Mouse (Mus musculus): ENCODE measurements around the gene S1pr1. TPM values are rescaled to one million over a fixed set of nuclear protein-coding genes. Genes with fewer than 3 reads are reported as not detected.

The S1pr1 gene
- polyA plus RNA-seq, 1 experiment from 2014 or later, result 15.6 TPM

DNA sequence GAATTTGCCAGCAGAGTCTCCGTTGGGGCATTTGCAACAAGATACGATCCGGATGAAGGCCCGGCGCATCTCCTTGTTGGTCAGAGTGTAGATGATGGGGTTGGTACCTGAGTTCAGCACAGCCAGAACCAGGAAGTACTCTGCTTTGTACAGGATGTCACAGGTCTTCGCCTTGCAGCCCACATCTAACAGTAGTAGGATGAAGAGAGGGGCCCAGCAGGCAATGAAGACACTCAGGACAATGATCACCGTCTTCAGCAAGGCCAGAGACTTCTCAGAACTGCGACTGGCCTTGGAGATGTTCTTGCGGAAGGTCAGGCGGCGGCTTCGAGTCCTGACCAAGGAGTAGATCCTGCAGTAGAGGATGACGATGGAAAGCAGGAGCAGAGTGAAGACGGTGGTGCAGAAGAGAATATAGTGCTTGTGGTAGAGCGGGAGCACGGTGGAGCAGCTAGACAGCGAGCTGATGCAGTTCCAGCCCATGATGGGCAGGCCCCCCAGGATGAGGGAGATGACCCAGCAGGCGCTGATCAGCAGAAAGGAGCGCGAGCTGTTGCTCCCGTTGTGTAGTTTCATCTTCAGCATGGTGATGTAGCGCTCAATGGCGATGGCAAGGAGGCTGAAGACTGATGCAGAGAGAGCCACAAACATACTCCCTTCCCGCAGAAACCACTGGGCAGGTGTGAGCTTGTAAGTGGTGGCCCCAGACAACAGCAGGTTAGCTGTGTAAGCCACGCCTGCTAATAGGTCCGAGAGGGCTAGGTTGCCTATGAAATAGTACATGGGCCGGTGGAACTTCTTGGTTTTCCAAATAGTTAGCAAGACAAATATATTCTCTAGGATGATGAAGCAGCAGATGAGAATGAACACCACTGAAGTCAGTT, 2.7 kb downstream of the S1pr1 start:
- ATAC-seq (replicated peaks; ENCODE audit: insufficient number of reproducible peaks, low FRiP score, low TSS enrichment, low read depth) (no peak), DNase-seq (ENCODE audit: low spot score) (no peak)
- H3K27ac ChIP-seq (replicated peaks; ENCODE audit: low read depth, low read length), result no peak overlapping the region
- H3K4me3 ChIP-seq (ENCODE audit: low read depth, low read length), result no peak overlapping the region
- no peaks in the 10 kb centered on the region for H3K36me3 ChIP-seq (replicated peaks; ENCODE audit: control insufficient read depth, insufficient read depth, low read depth, low read length)
- 91% methylated on average over 27 of the region's 27 CpGs for WGBS
- H3K4me1 ChIP-seq (ENCODE audit: control insufficient read depth, insufficient read depth, low read length), result no peaks in the 10 kb centered on the region; the same call in 1 of the 2 replicates
- no peaks in the 10 kb centered on the region for H3K27me3 ChIP-seq (ENCODE audit: control insufficient read depth, insufficient read depth, low read length)
- H3K4me2 ChIP-seq (ENCODE audit: low read depth, low read length), result no peak overlapping the region
- H3K9me3 ChIP-seq (replicated peaks; ENCODE audit: control insufficient read depth, low read length), result no peaks in the 10 kb centered on the region
- no peak overlapping the region for H3K9ac ChIP-seq (replicated peaks; ENCODE audit: low read length)

DNA sequence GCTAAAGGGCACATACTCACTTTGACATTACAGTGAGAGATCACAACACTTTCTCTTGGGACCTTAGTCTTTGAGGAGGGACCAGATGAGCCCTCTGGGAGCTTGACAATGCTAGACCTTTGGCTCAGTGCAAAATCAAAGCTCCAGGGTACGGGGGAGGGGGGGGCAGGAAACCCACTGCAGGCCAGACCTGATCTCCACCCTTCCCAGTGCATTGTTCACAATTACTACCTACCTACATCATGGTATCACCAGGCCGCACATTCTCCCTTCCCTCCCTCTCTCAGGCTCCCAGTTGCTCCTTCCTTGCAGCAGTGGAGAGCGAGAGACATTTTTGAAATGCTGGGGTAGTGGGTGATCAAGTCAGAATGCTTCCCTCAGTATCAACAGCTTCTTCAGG, 3.5 kb downstream of the S1pr1 start:
- H3K9me3 ChIP-seq (replicated peaks; ENCODE audit: control insufficient read depth, low read length), result no peaks in the 10 kb centered on the region
- H3K4me2 ChIP-seq (ENCODE audit: low read depth, low read length), result no peak overlapping the region
- H3K9ac ChIP-seq (replicated peaks; ENCODE audit: low read length), result no peak overlapping the region
- no peak overlapping the region for H3K4me3 ChIP-seq (ENCODE audit: low read depth, low read length)
- DNase-seq (ENCODE audit: low spot score), result no peak
- H3K27me3 ChIP-seq (ENCODE audit: control insufficient read depth, insufficient read depth, low read length), result no peaks in the 10 kb centered on the region
- 89% methylated on average over 3 of the region's 3 CpGs for WGBS
- H3K4me1 ChIP-seq (ENCODE audit: control insufficient read depth, insufficient read depth, low read length), result no peaks in the 10 kb centered on the region; the same call in 1 of the 2 replicates
- H3K27ac ChIP-seq (replicated peaks; ENCODE audit: low read depth, low read length), result no peak overlapping the region
- no peak for ATAC-seq (replicated peaks; ENCODE audit: insufficient number of reproducible peaks, low FRiP score, low TSS enrichment, low read depth)
- H3K36me3 ChIP-seq (replicated peaks; ENCODE audit: control insufficient read depth, insufficient read depth, low read depth, low read length), result no peaks in the 10 kb centered on the region

DNA sequence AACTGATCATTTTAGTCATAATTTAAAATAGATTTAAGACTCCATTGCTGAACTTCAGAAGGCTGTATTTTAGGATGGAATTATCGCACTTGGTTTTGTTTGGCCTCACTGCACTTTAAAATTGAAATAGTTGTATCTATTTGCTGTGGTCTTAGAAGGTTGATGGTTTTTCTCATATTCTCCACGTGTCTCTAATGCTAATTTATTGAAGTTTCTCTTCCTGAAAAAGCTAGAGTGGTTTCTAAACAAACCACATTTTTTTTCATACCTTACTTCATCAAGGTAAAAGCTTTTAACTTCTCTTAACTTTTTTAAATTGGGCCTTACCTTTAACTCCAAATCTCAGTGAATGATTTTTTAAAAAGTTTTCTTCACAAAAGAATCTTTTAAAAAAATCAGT, 4.8 kb downstream of the S1pr1 start:
- WGBS, result 77% methylated on average over 2 of the region's 2 CpGs
- H3K9ac ChIP-seq (replicated peaks; ENCODE audit: low read length), result no peak overlapping the region
- no peaks in the 10 kb centered on the region for H3K9me3 ChIP-seq (replicated peaks; ENCODE audit: control insufficient read depth, low read length)
- no peak overlapping the region for H3K4me2 ChIP-seq (ENCODE audit: low read depth, low read length)
- H3K36me3 ChIP-seq (replicated peaks; ENCODE audit: control insufficient read depth, insufficient read depth, low read depth, low read length), result no peaks in the 10 kb centered on the region
- no peak for DNase-seq (ENCODE audit: low spot score)
- no peaks in the 10 kb centered on the region; the same call in 1 of the 2 replicates for H3K4me1 ChIP-seq (ENCODE audit: control insufficient read depth, insufficient read depth, low read length)
- H3K27me3 ChIP-seq (ENCODE audit: control insufficient read depth, insufficient read depth, low read length), result no peaks in the 10 kb centered on the region
- ATAC-seq (replicated peaks; ENCODE audit: insufficient number of reproducible peaks, low FRiP score, low TSS enrichment, low read depth), result no peak
- H3K27ac ChIP-seq (replicated peaks; ENCODE audit: low read depth, low read length), result no peak overlapping the region
- no peak overlapping the region for H3K4me3 ChIP-seq (ENCODE audit: low read depth, low read length)

DNA sequence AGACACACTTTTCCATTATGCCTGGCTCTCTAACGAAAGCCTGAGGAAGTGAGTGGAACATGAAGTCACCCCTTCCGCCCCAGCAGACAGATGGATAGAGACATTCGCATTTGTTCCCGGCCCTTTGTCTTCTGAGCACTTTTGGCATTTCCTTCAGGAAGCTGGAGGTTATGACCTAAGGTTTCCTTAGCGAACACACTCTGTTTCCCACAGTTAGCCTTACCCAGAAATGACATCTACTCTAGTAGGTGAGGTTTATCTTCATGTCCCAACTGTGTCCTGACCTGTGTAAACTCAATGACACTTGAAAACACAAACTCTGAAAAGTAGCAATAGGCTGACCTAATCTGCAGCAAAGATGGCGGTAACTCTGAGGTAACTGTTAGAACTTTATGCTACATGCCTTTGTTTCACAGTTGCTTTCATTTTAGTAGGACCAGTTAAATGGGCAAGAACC, 5.7 kb downstream of the S1pr1 start:
- Histone ChIP-seq H3K27me3 (ENCODE audit: control insufficient read depth, insufficient read depth, low read length) (no peaks in the 10 kb centered on the region), H3K36me3 (replicated peaks; ENCODE audit: control insufficient read depth, insufficient read depth, low read depth, low read length) (no peaks in the 10 kb centered on the region), H3K4me1 (ENCODE audit: control insufficient read depth, insufficient read depth, low read length) (no peaks in the 10 kb centered on the region; the same call in 1 of the 2 replicates), H3K9ac (replicated peaks; ENCODE audit: low read length) (no peak overlapping the region), H3K27ac (replicated peaks; ENCODE audit: low read depth, low read length) (no peak overlapping the region), H3K4me2 (ENCODE audit: low read depth, low read length) (no peak overlapping the region), H3K9me3 (replicated peaks; ENCODE audit: control insufficient read depth, low read length) (no peaks in the 10 kb centered on the region), H3K4me3 (ENCODE audit: low read depth, low read length) (no peak overlapping the region)
- ATAC-seq (replicated peaks; ENCODE audit: insufficient number of reproducible peaks, low FRiP score, low TSS enrichment, low read depth) (no peak), DNase-seq (ENCODE audit: low spot score) (no peak)
- 63% methylated on average over 6 of the region's 6 CpGs for WGBS

DNA sequence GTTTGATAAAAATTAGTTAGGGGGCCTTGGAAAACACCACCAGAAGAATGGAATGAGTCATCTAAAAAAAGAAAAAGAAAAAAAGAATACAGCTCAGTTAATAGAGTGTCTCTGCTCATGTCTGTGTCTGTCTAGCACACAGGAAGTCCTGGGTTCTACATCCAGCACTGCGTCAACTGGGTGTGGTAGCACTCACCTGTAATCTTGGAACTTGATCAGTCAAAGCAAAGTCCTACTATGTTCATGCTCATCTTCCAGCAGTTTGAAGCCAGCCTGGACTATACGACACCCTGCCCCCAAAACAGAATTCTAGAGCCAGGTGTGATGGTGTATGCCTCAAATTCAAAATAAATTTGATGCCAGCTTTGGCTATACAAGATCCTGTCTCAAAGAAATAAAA, 8.1 kb downstream of the S1pr1 start:
- H3K36me3 ChIP-seq (replicated peaks; ENCODE audit: control insufficient read depth, insufficient read depth, low read depth, low read length), result no peaks in the 10 kb centered on the region
- DNase-seq (ENCODE audit: low spot score) (no peak), ATAC-seq (replicated peaks; ENCODE audit: insufficient number of reproducible peaks, low FRiP score, low TSS enrichment, low read depth) (no peak)
- H3K9ac ChIP-seq (replicated peaks; ENCODE audit: low read length), result no peak overlapping the region
- no peak overlapping the region for H3K4me3 ChIP-seq (ENCODE audit: low read depth, low read length)
- H3K9me3 ChIP-seq (replicated peaks; ENCODE audit: control insufficient read depth, low read length), result no peaks in the 10 kb centered on the region
- H3K27ac ChIP-seq (replicated peaks; ENCODE audit: low read depth, low read length), result no peak overlapping the region
- H3K27me3 ChIP-seq (ENCODE audit: control insufficient read depth, insufficient read depth, low read length), result no peaks in the 10 kb centered on the region
- no peak overlapping the region for H3K4me2 ChIP-seq (ENCODE audit: low read depth, low read length)
- WGBS, result 89% methylated on average over 2 of the region's 2 CpGs
- H3K4me1 ChIP-seq (ENCODE audit: control insufficient read depth, insufficient read depth, low read length), result no peaks in the 10 kb centered on the region

DNA sequence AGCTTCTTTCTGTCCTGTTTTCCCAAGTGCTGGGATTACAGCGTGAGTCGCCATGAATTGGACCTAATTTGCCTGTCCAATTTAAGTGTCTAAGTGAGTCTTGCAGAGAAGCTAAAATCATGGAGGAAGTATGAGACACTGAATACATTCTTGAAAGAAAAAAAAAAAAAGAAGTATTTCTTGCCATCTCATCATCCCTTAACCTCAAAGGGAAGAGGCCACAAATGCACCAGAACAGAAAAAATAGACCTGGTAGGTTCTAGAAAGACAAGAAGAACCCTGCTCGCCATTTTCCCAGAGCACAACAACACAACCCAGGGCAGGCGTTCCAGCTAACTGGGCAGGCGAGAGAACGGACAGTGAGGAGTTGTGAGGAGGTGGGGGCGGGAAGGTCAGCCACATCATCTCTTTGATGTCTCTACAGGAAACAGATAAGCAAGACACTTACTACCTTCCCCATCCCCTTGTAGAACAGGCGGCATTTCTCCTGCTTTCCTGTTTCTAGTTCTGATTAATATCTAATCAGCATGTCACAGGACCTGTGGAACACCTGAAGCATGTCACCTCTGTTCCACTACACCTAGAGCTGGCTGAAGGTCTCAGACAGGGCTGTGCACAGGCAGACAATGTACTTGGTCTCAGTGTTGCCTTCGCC, 10.5 kb downstream of the S1pr1 start:
- Histone ChIP-seq H3K9me3 (replicated peaks; ENCODE audit: control insufficient read depth, low read length) (no peaks in the 10 kb centered on the region), H3K27ac (replicated peaks; ENCODE audit: low read depth, low read length) (no peak overlapping the region), H3K9ac (replicated peaks; ENCODE audit: low read length) (no peak overlapping the region), H3K4me1 (ENCODE audit: control insufficient read depth, insufficient read depth, low read length) (no peaks in the 10 kb centered on the region), H3K36me3 (replicated peaks; ENCODE audit: control insufficient read depth, insufficient read depth, low read depth, low read length) (no peaks in the 10 kb centered on the region), H3K4me3 (ENCODE audit: low read depth, low read length) (no peak overlapping the region), H3K27me3 (ENCODE audit: control insufficient read depth, insufficient read depth, low read length) (no peaks in the 10 kb centered on the region), H3K4me2 (ENCODE audit: low read depth, low read length) (no peak overlapping the region)
- WGBS, result 85% methylated on average over 9 of the region's 9 CpGs
- DNase-seq (ENCODE audit: low spot score) (no peak), ATAC-seq (replicated peaks; ENCODE audit: insufficient number of reproducible peaks, low FRiP score, low TSS enrichment, low read depth) (no peak)

DNA sequence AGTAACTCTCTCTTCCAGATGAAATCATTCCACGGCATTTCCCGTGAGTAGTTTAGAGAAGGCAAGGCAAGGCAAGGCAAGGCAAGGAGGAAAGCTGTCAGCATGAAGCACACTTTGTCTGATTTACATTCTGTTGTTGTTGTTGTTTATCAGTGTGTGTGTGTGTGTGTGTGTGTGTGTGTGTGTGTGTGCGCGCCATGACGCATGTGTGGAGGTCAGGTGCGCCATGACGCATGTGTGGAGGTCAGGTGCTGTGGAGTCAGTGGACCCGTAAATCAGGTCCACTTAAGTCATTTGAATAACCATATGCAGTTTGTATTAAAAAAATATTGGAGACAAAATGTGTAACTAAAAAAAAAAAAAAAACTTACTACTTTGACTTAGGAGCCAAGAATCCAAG, 11.2 kb downstream of the S1pr1 start:
- no peak overlapping the region for H3K4me3 ChIP-seq (ENCODE audit: low read depth, low read length)
- H3K9me3 ChIP-seq (replicated peaks; ENCODE audit: control insufficient read depth, low read length), result no peaks in the 10 kb centered on the region
- ATAC-seq (replicated peaks; ENCODE audit: insufficient number of reproducible peaks, low FRiP score, low TSS enrichment, low read depth), result no peak
- DNase-seq (ENCODE audit: low spot score), result no peak
- no peaks in the 10 kb centered on the region for H3K4me1 ChIP-seq (ENCODE audit: control insufficient read depth, insufficient read depth, low read length)
- H3K27ac ChIP-seq (replicated peaks; ENCODE audit: low read depth, low read length), result no peak overlapping the region
- H3K9ac ChIP-seq (replicated peaks; ENCODE audit: low read length), result no peak overlapping the region
- WGBS, result 95% methylated on average over 8 of the region's 8 CpGs
- H3K27me3 ChIP-seq (ENCODE audit: control insufficient read depth, insufficient read depth, low read length), result no peaks in the 10 kb centered on the region
- H3K36me3 ChIP-seq (replicated peaks; ENCODE audit: control insufficient read depth, insufficient read depth, low read depth, low read length), result no peaks in the 10 kb centered on the region
- no peak overlapping the region for H3K4me2 ChIP-seq (ENCODE audit: low read depth, low read length)

DNA sequence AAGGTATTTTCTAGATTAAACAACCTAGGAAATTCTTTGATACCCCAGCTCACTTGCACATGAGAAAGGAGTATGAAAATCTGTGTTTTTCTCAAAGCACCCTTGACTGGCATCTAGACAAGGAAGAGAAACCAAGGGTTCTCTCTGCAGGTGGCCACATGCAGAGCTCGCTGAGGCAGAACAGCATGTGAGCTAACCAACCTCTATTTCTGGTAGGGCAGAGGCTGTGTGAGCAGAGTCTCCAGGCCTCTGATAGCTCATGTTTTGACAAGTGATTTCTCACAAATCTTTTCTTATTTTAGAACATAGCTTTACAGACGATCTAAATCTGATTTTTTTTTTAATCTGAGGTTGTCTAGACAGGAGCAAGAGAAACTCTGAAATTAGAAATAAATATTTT, 12.8 kb downstream of the S1pr1 start:
- Histone ChIP-seq H3K9me3 (replicated peaks; ENCODE audit: control insufficient read depth, low read length) (no peaks in the 10 kb centered on the region), H3K4me3 (ENCODE audit: low read depth, low read length) (no peak overlapping the region), H3K27ac (replicated peaks; ENCODE audit: low read depth, low read length) (no peak overlapping the region), H3K9ac (replicated peaks; ENCODE audit: low read length) (no peak overlapping the region), H3K4me1 (ENCODE audit: control insufficient read depth, insufficient read depth, low read length) (no peaks in the 10 kb centered on the region), H3K27me3 (ENCODE audit: control insufficient read depth, insufficient read depth, low read length) (no peaks in the 10 kb centered on the region), H3K36me3 (replicated peaks; ENCODE audit: control insufficient read depth, insufficient read depth, low read depth, low read length) (no peaks in the 10 kb centered on the region), H3K4me2 (ENCODE audit: low read depth, low read length) (no peak overlapping the region)
- DNase-seq (ENCODE audit: low spot score) (no peak), ATAC-seq (replicated peaks; ENCODE audit: insufficient number of reproducible peaks, low FRiP score, low TSS enrichment, low read depth) (no peak)
- WGBS, result 70% methylated on average over 2 of the region's 2 CpGs
